Mouse (Mus musculus) ovary, adult 18-20 months (tissue): ENCODE data around the gene Gm10031.

Experiments
- DNase-seq: peaks from one replicate; pipeline ENCODE4 v3.0.0; 2022; ENCODE audit warnings: low spot score, mixed read lengths

Gene Gm10031

GRCm38 (mm10) chr1:156543999-156544398 lies 20.2 kb downstream of the Gm10031 start:
- DNase-seq: no peak

GRCm38 (mm10) chr1:156558024-156558930 lies 34.5 kb downstream of the Gm10031 start, which contains the start of gene Abl2:
Abl2 (plus strand) TSS chr1:156558786.
- peak; percentile 85 for DNase-seq

- DNase-seq: peak; percentile 21
These were observed 35.3 kb downstream of the Gm10031 start for GRCm38 (mm10) chr1:156558950-156559640.

GRCm38 (mm10) chr1:156559641-156560020 lies 35.8 kb downstream of the Gm10031 start:
- DNase-seq: no peak

GRCm38 (mm10) chr1:156560500-156560899 lies 36.7 kb downstream of the Gm10031 start:
- no peak for DNase-seq

GRCm38 (mm10) chr1:156565328-156565727 lies 41.5 kb downstream of the Gm10031 start:
- no peak for DNase-seq

GRCm38 (mm10) chr1:156566132-156566531 lies 42.3 kb downstream of the Gm10031 start:
- DNase-seq: no peak

- DNase-seq: no peak
These were observed 45.8 kb downstream of the Gm10031 start for GRCm38 (mm10) chr1:156569615-156570014.

GRCm38 (mm10) chr1:156572952-156573351 lies 49.1 kb downstream of the Gm10031 start:
- DNase-seq: no peak
